Mouse (Mus musculus): Measurements from ENCODE around the gene Slc4a5. TPM values are rescaled to one million over a fixed set of nuclear protein-coding genes. Genes with fewer than 3 reads are reported as not detected.

Slc4a5 gene
- polyA plus RNA-seq (2017; shearing (Covaris generic)): not detected

DNA sequence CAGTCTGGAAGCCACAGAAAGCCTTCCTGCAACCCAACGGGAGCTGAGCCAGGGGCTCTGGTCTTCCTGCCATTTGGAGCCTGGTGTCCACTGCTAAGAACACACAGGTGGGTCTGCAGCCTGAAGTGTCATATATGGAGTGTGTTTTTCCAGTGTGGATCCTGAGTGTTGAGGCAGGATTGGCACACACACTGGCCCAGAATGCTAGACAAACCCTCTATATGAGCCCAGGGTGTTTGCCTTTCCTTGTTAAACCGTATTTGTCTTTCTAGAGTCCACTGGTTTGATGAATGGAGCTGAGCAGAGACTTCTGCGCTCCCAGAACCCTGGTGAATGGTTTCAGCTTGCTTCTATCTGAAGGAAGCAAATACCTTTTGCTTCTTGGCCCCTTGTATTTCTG lies at the start of gene Slc4a5:
TSS of gene Slc4a5 (plus strand) at position 15 of the 400 bp plus-strand sequence.

GRCm38 (mm10) chr6:83325525-83326393 lies 106.1 kb downstream of the Slc4a5 start, which contains the start of the genes Mthfd2 and Mob1a:
Mthfd2 (minus strand) TSS chr6:83325908.
Mob1a (plus strand) TSS chr6:83326016.

DNA sequence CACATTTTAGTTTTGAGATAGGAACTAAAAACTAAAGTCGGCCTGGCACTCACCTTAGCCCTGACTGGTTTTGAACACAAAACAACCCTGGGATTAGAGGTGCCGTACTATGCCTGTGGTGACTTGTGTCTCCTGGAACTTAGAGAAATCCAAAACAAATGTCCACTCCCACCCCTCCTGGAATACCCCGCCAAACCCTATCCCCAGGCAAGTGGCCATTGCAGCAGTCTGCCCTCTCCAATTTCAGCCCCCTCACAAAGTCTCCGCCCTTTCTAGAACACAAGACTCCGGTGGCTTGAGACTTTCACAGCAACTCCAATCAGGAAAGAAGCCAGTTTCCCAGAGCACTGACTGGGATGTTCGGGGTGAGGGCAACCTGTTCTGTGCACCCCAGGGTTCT lies 129.2 kb downstream of the Slc4a5 start, which contains the start of gene Bola3:
TSS of gene Bola3 (plus strand) at position 275 of the 400 bp plus-strand sequence.

Other genes starting within 250 kb of the Slc4a5 start
- gene Dok1, start 186.4 kb upstream of the Slc4a5 start, polyA plus RNA-seq (2017; shearing (Covaris generic)): 13.8 TPM
- gene Loxl3, start 185.7 kb upstream of the Slc4a5 start, polyA plus RNA-seq (2017; shearing (Covaris generic)): not detected
- gene Aup1, start 165.3 kb upstream of the Slc4a5 start, polyA plus RNA-seq (2017; shearing (Covaris generic)): 486 TPM
- 45.1 TPM for gene Htra2, start 164.6 kb upstream of the Slc4a5 start, polyA plus RNA-seq (2017; shearing (Covaris generic))
- 3.1 TPM for gene Dqx1, start 162.0 kb upstream of the Slc4a5 start, polyA plus RNA-seq (2017; shearing (Covaris generic))
- not detected for gene Tlx2, start 149.5 kb upstream of the Slc4a5 start, polyA plus RNA-seq (2017; shearing (Covaris generic))
- 24.7 TPM for gene Pcgf1, start 142.0 kb upstream of the Slc4a5 start, polyA plus RNA-seq (2017; shearing (Covaris generic))
- gene Lbx2, start 133.5 kb upstream of the Slc4a5 start, polyA plus RNA-seq (2017; shearing (Covaris generic)): not detected
- gene Ccdc142, start 118.2 kb upstream of the Slc4a5 start, polyA plus RNA-seq (2017; shearing (Covaris generic)): 3.0 TPM
- gene Gm42688, start 118.2 kb upstream of the Slc4a5 start, polyA plus RNA-seq (2017; shearing (Covaris generic)): 7.4 TPM
- gene Mrpl53, start 110.8 kb upstream of the Slc4a5 start, polyA plus RNA-seq (2017; shearing (Covaris generic)): 43.7 TPM
- gene Mogs, start 104.3 kb upstream of the Slc4a5 start, polyA plus RNA-seq (2017; shearing (Covaris generic)): 65.1 TPM
- gene Wbp1, start 98.3 kb upstream of the Slc4a5 start, polyA plus RNA-seq (2017; shearing (Covaris generic)): 37.0 TPM
- 40.0 TPM for gene Ino80b, start 94.4 kb upstream of the Slc4a5 start, polyA plus RNA-seq (2017; shearing (Covaris generic))
- not detected for gene Rtkn, start 84.4 kb upstream of the Slc4a5 start, polyA plus RNA-seq (2017; shearing (Covaris generic))
- not detected for gene Wdr54, start 63.4 kb upstream of the Slc4a5 start, polyA plus RNA-seq (2017; shearing (Covaris generic))
- gene 1700003E16Rik, start 63.4 kb upstream of the Slc4a5 start, polyA plus RNA-seq (2017; shearing (Covaris generic)): not detected
- 75.9 TPM for gene Dctn1, start 53.9 kb upstream of the Slc4a5 start, polyA plus RNA-seq (2017; shearing (Covaris generic))
- 63.8 TPM for gene Mthfd2, start 106.1 kb downstream of the Slc4a5 start, polyA plus RNA-seq (2017; shearing (Covaris generic))
- gene Mob1a, start 106.2 kb downstream of the Slc4a5 start, polyA plus RNA-seq (2017; shearing (Covaris generic)): 155 TPM
- gene Bola3, start 129.3 kb downstream of the Slc4a5 start, polyA plus RNA-seq (2017; shearing (Covaris generic)): 58.7 TPM
- gene Tet3, start 239.3 kb downstream of the Slc4a5 start, polyA plus RNA-seq (2017; shearing (Covaris generic)): 84.4 TPM

Data from naive thymus-derived CD4-positive, alpha-beta T cell, adult 5 months (primary cell).